Mouse (Mus musculus) layer of hippocampus, adult 2 months (tissue): ENCODE data around the gene Kctd7. TPM values are rescaled to one million over a fixed set of nuclear protein-coding genes. Genes with fewer than 3 reads are reported as not detected.
A peak's percentile ranks its signal among the peaks of the same experiment; 100 is the strongest.

Experiments used
- DNase-seq, 2 experiments: peaks; one replicate each; pipeline ENCODE4 v3.0.0; 2022; ENCODE audit warnings: low spot score in 2 of 2
- H3K27ac ChIP-seq: fragments of 200-600 bp; 2 replicates; pipeline ENCODE4 v1.8.1; 2022
- H3K4me3 ChIP-seq: fragments of 200-600 bp; 2 replicates; pipeline ENCODE4 v1.8.1; 2022; ENCODE audit warnings: mild to moderate bottlenecking
- CTCF ChIP-seq: fragments of 200-600 bp; conservative IDR thresholded peaks from 2 replicates; pipeline ENCODE4 v1.8.1; 2022; ENCODE audit warnings: antibody characterized with exemption, mild to moderate bottlenecking, moderate library complexity
- total RNA-seq, 2 experiments: library from RNA; stranded (reverse); gene quantifications; 2 replicates each; pipeline ENCODE4 v1.2.3; 2021

The Kctd7 gene
- total RNA-seq, 2 experiments from 2014 or later = 10.3 to 12.8 TPM

- no peak for DNase-seq
Observed at GRCm38 (mm10) chr5:130120904-130121303, 23.8 kb upstream of the Kctd7 start.

GRCm38 (mm10) chr5:130122355-130122754 lies 22.3 kb upstream of the Kctd7 start:
- no peak overlapping the region for H3K27ac ChIP-seq
- no peak for TF ChIP-seq CTCF
- DNase-seq = no peak
- no peak overlapping the region for H3K4me3 ChIP-seq

More at GRCm38 (mm10) chr5:130120904-130121303, 23.8 kb upstream of the Kctd7 start:
- Histone ChIP-seq H3K27ac (peak overlapping the region; percentile 6; the same call in 1 of the 2 replicates), H3K4me3 (no peak overlapping the region)
- TF ChIP-seq CTCF = no peak

- Histone ChIP-seq H3K27ac (no peak overlapping the region), H3K4me3 (no peak overlapping the region)
- TF ChIP-seq CTCF = no peak
- DNase-seq = no peak
Observed at GRCm38 (mm10) chr5:130124271-130124670, 20.4 kb upstream of the Kctd7 start.

- H3K27ac ChIP-seq = no peak overlapping the region; the same call in 1 of the 2 replicates
- no peak for DNase-seq
- TF ChIP-seq CTCF = 0 out of 2 replicates have a peak, but pooled peaks have one; percentile 12
Observed at GRCm38 (mm10) chr5:130128686-130129523, 15.8 kb upstream of the Kctd7 start.

GRCm38 (mm10) chr5:130129524-130129793 lies 15.2 kb upstream of the Kctd7 start:
- TF ChIP-seq CTCF = no peak
- H3K27ac ChIP-seq = peak overlapping the region; percentile 29; the same call in 1 of the 2 replicates
- H3K4me3 ChIP-seq = no peak overlapping the region
- no peak for DNase-seq

More at GRCm38 (mm10) chr5:130128686-130129523, 15.8 kb upstream of the Kctd7 start:
- no peak overlapping the region for H3K4me3 ChIP-seq

- TF ChIP-seq CTCF = no peak
- no peak overlapping the region for H3K27ac ChIP-seq
- no peak overlapping the region for H3K4me3 ChIP-seq
- no peak for DNase-seq
Observed at GRCm38 (mm10) chr5:130136597-130136996, 8.1 kb upstream of the Kctd7 start.

GRCm38 (mm10) chr5:130139393-130139792 lies 5.3 kb upstream of the Kctd7 start:
- DNase-seq = peak; percentile 60 to 84
- peak; percentile 94 for TF ChIP-seq CTCF
- Histone ChIP-seq H3K4me3 (no peak overlapping the region), H3K27ac (no peak overlapping the region)

DNA sequence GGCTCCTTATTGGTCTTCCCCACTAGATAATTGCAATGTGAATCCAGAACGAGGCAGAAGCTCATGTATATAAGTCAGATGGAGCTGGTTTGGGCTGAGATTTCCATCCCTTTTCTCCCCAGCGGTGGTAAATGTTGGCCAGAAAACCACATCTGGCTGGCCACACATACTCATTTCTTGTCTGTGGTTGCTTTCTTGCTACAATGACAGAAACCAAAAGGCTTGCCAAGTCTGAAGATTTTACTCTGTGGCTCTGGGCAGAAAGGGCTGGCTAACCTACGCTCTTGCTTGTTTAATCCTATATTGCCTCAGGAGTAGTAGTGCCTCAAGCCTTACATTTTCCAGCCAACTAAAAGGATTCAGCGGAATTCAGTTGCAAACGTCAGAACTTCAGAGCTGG lies 3.5 kb upstream of the Kctd7 start:
- TF ChIP-seq CTCF = no peak
- Histone ChIP-seq H3K4me3 (no peak overlapping the region), H3K27ac (no peak overlapping the region)
- no peak for DNase-seq

DNA sequence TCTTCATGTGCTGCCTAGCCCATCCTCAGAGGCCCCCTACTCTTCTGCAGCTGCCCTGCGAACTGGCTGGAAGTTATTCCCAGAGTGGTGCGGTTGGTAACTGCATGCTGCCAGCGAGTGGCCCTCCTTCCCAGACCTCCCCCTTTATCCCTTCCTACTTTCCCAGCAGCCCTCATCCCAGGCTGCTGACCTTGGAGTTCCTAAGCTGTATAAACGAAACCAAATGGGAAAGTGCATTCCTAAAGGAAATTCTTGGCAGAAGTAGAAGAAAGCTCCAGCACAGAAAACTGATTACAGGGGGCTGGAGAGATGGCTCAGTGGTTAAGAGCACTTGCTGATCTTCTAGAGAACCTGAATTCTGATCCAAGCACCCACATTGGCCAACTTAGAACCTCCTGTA lies 2.6 kb upstream of the Kctd7 start:
- Histone ChIP-seq H3K4me3 (no peak overlapping the region), H3K27ac (no peak overlapping the region)
- no peak for DNase-seq
- no peak for TF ChIP-seq CTCF

- DNase-seq = no peak
- TF ChIP-seq CTCF = no peak
- H3K27ac ChIP-seq = peak overlapping the region; percentile 95; the same call in 1 of the 2 replicates
- H3K4me3 ChIP-seq = no peak overlapping the region
Observed at GRCm38 (mm10) chr5:130143101-130143500, 1.6 kb upstream of the Kctd7 start.

- TF ChIP-seq CTCF = 0 out of 2 replicates have a peak, but pooled peaks have one; percentile 5
- peak; percentile 73 for DNase-seq
Observed at GRCm38 (mm10) chr5:130143977-130144333, 706 bp upstream of the Kctd7 start.

GRCm38 (mm10) chr5:130145961-130146360 lies 1.3 kb downstream of the Kctd7 start:
- peak in 1 of 2 experiments; percentile 23 for DNase-seq
- H3K27ac ChIP-seq = no peak overlapping the region
- no peak for TF ChIP-seq CTCF
- peak overlapping the region; percentile 96 for H3K4me3 ChIP-seq

More at GRCm38 (mm10) chr5:130143977-130144333, 706 bp upstream of the Kctd7 start:
- Histone ChIP-seq H3K4me3 (peak overlapping the region; percentile 96), H3K27ac (peak overlapping the region; percentile 95)

DNA sequence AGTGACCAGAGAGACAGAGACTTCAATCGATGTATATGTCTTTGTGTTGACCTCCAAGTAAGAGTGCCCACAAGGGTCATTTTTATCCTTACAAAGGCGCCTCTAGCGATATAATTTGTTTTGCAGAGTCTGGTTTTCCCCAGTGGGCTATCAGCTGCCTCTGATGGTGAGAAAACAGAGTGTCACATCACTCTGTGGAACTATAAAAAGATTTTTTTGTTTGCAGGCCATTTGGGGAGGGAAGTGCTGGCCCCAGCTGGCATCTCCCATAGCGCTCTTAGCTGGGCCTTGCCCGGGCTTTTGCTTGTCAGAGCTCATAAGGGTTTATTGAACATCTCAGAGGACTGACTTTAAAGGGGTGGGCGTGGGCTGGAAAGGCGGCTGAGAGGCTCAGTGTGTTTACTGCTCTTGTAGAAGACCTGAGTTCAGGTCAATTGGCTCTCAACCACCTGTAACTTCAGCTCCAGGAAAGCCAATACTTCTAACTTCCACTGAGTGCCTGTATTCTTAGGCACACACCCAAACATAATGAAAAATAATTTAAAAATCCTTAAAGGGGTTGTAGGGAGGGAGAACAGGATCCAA lies 5.2 kb downstream of the Kctd7 start:
- DNase-seq = no peak
- H3K4me3 ChIP-seq = no peak overlapping the region
- no peak for TF ChIP-seq CTCF
- H3K27ac ChIP-seq = peak overlapping the region; percentile 12; the same call in 1 of the 2 replicates
